ENCODE assay signal across 13 mouse cellular contexts in genomic region chr7:136588491-136588890, GRCm38 (mm10).
"Had no signal": no experiment of that assay in that cellular context is flagged by ENCODE, and none has a peak within 500 bp of the region (broad histone marks: within the 10 kb centered on the region; RNA-seq: fewer than 3 reads in every experiment).

No protein-coding gene starts in this region.

- H3K27ac ChIP-seq: limb, embryonic 13.5 days; liver, embryonic 14.5 days; neural tube, embryonic 13.5 days had no signal

- H3K27me3 ChIP-seq: neural tube, embryonic 13.5 days had no signal

- H3K4me2 ChIP-seq: limb, embryonic 13.5 days; neural tube, embryonic 13.5 days had no signal

- H3K36me3 ChIP-seq: limb, embryonic 13.5 days; neural tube, embryonic 13.5 days had no signal

- H3K9me3 ChIP-seq: limb, embryonic 13.5 days; neural tube, embryonic 13.5 days had no signal

- H3K4me3 ChIP-seq: limb, embryonic 13.5 days; neural tube, embryonic 13.5 days had no signal

- H3K9ac ChIP-seq: limb, embryonic 13.5 days; liver, embryonic 14.5 days; neural tube, embryonic 13.5 days had no signal

- DNase-seq: kidney, adult 8-10 months; kidney, postnatal 36 days; layer of hippocampus, adult 9-11 months; layer of hippocampus, postnatal 36 days; lung, adult 18-20 months; midbrain, embryonic 14.5 days; right cerebral cortex, adult 18-20 months; right cerebral cortex, postnatal 25 days; thymus, adult 18-20 months; thymus, postnatal 14 days had no signal
